Mouse (Mus musculus) heart, postnatal 0 days (tissue): ENCODE data around the gene Akap2. TPM values are rescaled to one million over a fixed set of nuclear protein-coding genes. Genes with fewer than 3 reads are reported as not detected.

Source experiments
- ATAC-seq: fragments of 200-750 bp; cut with Nextera tagmentation; 2 replicates; pipeline ENCODE4 v1.8.0; 2017; ENCODE audit warnings: low read depth, moderate number of reproducible peaks, moderate library complexity; ENCODE audit not compliant: insufficient read depth
- DNase-seq: peaks from one replicate; pipeline ENCODE4 v3.0.0-alpha.2; 2016; ENCODE audit warnings: low spot score
- H3K27ac ChIP-seq: fragments of 300-500 bp; sonication (generic); 2 replicates; pipeline ENCODE4 v1.5.1; 2014; ENCODE audit warnings: low read depth, mild to moderate bottlenecking
- H3K27me3 ChIP-seq: fragments of 300-500 bp; sonication (generic); 2 replicates; pipeline ENCODE4 v1.6.1; 2014; ENCODE audit warnings: low read length, mixed read lengths; ENCODE audit not compliant: control insufficient read depth, insufficient read depth
- H3K36me3 ChIP-seq: fragments of 300-500 bp; sonication (generic); replicated peaks from 2 replicates; pipeline ENCODE4 v1.6.1; 2014; ENCODE audit warnings: low read length, mixed read lengths; ENCODE audit not compliant: control insufficient read depth, insufficient read depth
- H3K4me1 ChIP-seq: fragments of 300-500 bp; sonication (generic); 2 replicates; pipeline ENCODE4 v1.6.1; 2014; ENCODE audit warnings: antibody characterized with exemption; ENCODE audit not compliant: control insufficient read depth, insufficient read depth
- H3K4me2 ChIP-seq: fragments of 300-500 bp; sonication (generic); 2 replicates; pipeline ENCODE4 v1.6.1; 2014; ENCODE audit warnings: low read depth, mild to moderate bottlenecking, low read length, moderate library complexity
- H3K4me3 ChIP-seq: fragments of 300-500 bp; sonication (generic); 2 replicates; pipeline ENCODE4 v1.5.1; 2014; ENCODE audit warnings: low read depth, low read length
- H3K9ac ChIP-seq: fragments of 300-500 bp; sonication (generic); replicated peaks from 2 replicates; pipeline ENCODE4 v1.6.1; 2014; ENCODE audit warnings: low read depth, low read length, mixed read lengths
- H3K9me3 ChIP-seq: fragments of 300-500 bp; sonication (generic); replicated peaks from 2 replicates; pipeline ENCODE4 v1.6.1; 2016; ENCODE audit warnings: low read length; ENCODE audit not compliant: control insufficient read depth
- CTCF ChIP-seq: IDR thresholded peaks from 2 replicates; pipeline ENCODE4 v1.5.1; 2016; ENCODE audit warnings: antibody characterized with exemption, control low read depth, low read depth
- EP300 ChIP-seq: IDR thresholded peaks from 2 replicates; pipeline ENCODE4 v1.6.1; 2016; ENCODE audit warnings: antibody characterized with exemption, low read depth
- WGBS: fragments of 180-500 bp; shearing (Covaris S2); extraction: QIAGEN DNeasy Blood & Tissue Kit; methylation state at CpG from one replicate; pipeline ENCODE4 v1.1.7; 2014; 5-methylcytosine and 5-hydroxymethylcytosine counted together
- polyA plus RNA-seq: library from polyadenylated mRNA; unstranded; fragments of >200 nt; fragmentation: Nextera tagmentation; extraction: Ambion mirVana; gene quantifications from 2 replicates; pipeline ENCODE4 v1.2.1, GENCODE M21; 2015
- total RNA-seq: library from RNA; depleted of rRNA; stranded (reverse); fragments of >200 nt; gene quantifications from 2 replicates; pipeline ENCODE4 v1.2.3, GENCODE M21; 2014; ENCODE audit warnings: low replicate concordance

Akap2 gene
- total and polyA plus RNA-seq, 2 experiments from 2014 or later: 37.7 to 64.1 TPM

- Histone ChIP-seq H3K4me3 (no peak overlapping the region), H3K27me3 (no peaks in the 10 kb centered on the region), H3K36me3 (no peaks in the 10 kb centered on the region), H3K27ac (no peak overlapping the region), H3K9ac (no peak overlapping the region), H3K9me3 (no peaks in the 10 kb centered on the region), H3K4me2 (no peak overlapping the region), H3K4me1 (peaks cover 13% of the 10 kb centered on the region)
- TF ChIP-seq CTCF: no peak
- no peak for TF ChIP-seq EP300
- ATAC-seq (no peak), DNase-seq (no peak)
- 35% methylated on average over 8 of the region's 8 CpGs for WGBS
These were observed 202.3 kb downstream of the Akap2 start for GRCm38 (mm10) chr4:57919494-57920423.

- no peak overlapping the region for H3K27ac ChIP-seq
These were observed 203.1 kb downstream of the Akap2 start for GRCm38 (mm10) chr4:57920522-57920921.

GRCm38 (mm10) chr4:57922171-57922570 lies 204.7 kb downstream of the Akap2 start:
- no peaks in the 10 kb centered on the region for H3K4me1 ChIP-seq
- ATAC-seq (no peak), DNase-seq (no peak)
- TF ChIP-seq EP300 (no peak), CTCF (no peak)
- H3K27me3 ChIP-seq: no peaks in the 10 kb centered on the region
- no peaks in the 10 kb centered on the region for H3K36me3 ChIP-seq
- no peak overlapping the region for H3K4me3 ChIP-seq
- no peaks in the 10 kb centered on the region for H3K9me3 ChIP-seq
- no peak overlapping the region for H3K4me2 ChIP-seq
- H3K27ac ChIP-seq: no peak overlapping the region
- no peak overlapping the region for H3K9ac ChIP-seq
- WGBS: 72% methylated on average over 5 of the region's 5 CpGs

More at GRCm38 (mm10) chr4:57920522-57920921, 203.1 kb downstream of the Akap2 start:
- no peak for TF ChIP-seq EP300
- TF ChIP-seq CTCF: no peak
- 81% methylated on average over 1 of the region's 1 CpGs for WGBS
- H3K9me3 ChIP-seq: no peaks in the 10 kb centered on the region
- H3K9ac ChIP-seq: no peak overlapping the region
- H3K4me3 ChIP-seq: no peak overlapping the region
- no peak overlapping the region for H3K4me2 ChIP-seq
- no peaks in the 10 kb centered on the region for H3K36me3 ChIP-seq
- peaks cover 6% of the 10 kb centered on the region for H3K4me1 ChIP-seq
- DNase-seq: no peak
- no peak for ATAC-seq
- no peaks in the 10 kb centered on the region for H3K27me3 ChIP-seq

DNA sequence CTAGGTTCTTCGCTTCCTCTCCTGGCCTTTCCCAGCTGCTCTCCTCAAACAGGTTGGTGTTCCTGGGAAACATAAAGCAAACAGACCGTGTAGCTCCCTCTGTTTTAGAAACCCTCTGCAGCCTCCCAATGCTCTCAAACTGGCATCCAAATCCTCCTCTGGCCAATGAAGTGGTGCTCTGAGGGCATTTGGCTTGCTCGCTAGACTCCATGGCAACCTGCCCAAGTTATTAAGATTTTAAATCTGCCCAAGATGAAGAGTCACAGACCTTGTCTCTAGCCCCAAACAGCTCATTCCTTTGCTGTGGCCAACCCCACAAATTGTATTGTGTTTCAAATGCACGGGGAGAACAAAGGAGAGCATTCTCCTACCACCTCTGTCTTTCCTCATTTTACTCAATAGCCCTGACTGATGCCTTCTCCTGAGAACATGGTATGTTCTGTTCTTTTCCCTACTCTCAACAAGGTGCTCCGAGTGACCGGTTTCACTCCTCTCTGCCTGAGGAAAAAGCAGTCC lies 207.2 kb downstream of the Akap2 start:
- ATAC-seq (no peak), DNase-seq (no peak)
- Histone ChIP-seq H3K36me3 (no peaks in the 10 kb centered on the region), H3K4me2 (no peak overlapping the region), H3K27me3 (no peaks in the 10 kb centered on the region), H3K9me3 (no peaks in the 10 kb centered on the region), H3K4me1 (no peaks in the 10 kb centered on the region), H3K27ac (no peak overlapping the region), H3K4me3 (no peak overlapping the region), H3K9ac (no peak overlapping the region)
- TF ChIP-seq EP300: no peak
- no peak for TF ChIP-seq CTCF
- 74% methylated on average over 6 of the region's 6 CpGs for WGBS

DNA sequence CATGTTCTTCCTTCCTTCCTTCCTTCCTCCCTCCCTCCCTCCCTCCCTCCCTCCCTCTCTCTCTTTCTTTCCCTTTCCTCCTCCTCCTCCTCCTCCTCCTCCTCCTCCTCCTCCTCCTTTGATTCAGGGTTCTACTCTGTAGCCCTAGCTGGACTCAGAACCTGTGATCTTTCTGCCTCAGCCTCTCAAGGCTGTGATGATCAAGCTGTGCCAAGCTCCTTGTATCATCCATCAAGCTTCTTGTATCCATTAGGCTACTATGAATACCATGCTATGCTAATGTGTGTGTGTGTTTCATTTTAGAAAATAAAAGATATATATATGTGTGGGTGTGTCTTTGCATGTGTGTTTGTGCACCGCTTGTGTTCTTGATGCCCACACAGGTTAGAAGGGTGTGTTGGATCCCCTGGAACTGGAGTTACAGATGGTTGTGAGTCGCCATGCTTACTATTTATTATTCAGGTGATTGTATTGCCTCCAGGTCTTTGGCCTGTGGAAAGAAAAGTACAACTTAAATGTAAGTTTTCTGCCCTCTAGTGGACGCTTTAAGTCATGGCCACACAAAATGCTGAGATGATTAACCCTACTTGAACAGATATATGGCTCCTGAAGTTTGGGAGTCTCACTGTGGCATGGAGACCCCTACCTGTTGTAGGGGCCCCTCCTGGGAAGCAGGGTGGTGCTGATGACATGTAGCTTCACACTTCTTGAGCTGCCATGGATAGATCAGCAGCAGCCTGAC lies 210.2 kb downstream of the Akap2 start:
- no peak overlapping the region for H3K27ac ChIP-seq
- ATAC-seq (no peak), DNase-seq (peak; percentile 37)
- TF ChIP-seq CTCF: peak; percentile 67
- TF ChIP-seq EP300: no peak
- 22% methylated on average over 3 of the region's 3 CpGs for WGBS
- H3K27me3 ChIP-seq: no peaks in the 10 kb centered on the region
- H3K9ac ChIP-seq: no peak overlapping the region
- no peak overlapping the region for H3K4me3 ChIP-seq
- no peaks in the 10 kb centered on the region for H3K4me1 ChIP-seq
- no peaks in the 10 kb centered on the region for H3K9me3 ChIP-seq
- no peaks in the 10 kb centered on the region for H3K36me3 ChIP-seq
- no peak overlapping the region for H3K4me2 ChIP-seq
